Comparison of ENCODE assay signal across 21 mouse cellular contexts in the genomic region with DNA sequence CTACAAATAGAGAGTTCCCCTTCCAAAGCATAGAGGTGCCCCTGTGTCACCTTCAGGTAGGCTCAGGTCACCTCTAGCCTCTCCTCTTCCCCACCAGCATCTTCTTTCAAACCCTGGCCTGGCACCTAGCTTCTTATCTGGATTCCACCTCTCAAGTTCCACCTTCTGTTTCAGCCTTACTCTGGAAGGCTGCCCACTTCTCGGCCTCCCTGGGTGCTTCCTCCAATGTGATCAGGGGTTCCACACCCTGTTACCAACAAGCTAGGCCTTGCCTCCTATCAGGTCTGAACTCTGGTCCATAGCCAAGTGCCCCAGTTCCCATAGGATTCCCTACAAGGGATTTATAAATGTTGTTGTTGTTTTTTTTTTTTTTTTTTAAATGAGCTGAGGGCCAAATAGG. TPM values are rescaled to one million over a fixed set of nuclear protein-coding genes. Genes with fewer than 3 reads are reported as not detected.
DNase-seq lines count a peak whose midpoint lies in the region; ATAC-seq and TF ChIP-seq lines count a peak whose summit lies in the region.
"Had no signal": no experiment of that assay in that cellular context is flagged by ENCODE, and none has a peak within 500 bp of the region (broad histone marks: within the 10 kb centered on the region; RNA-seq: fewer than 3 reads in every experiment).

No protein-coding gene starts in this region.

- no peak for TF ChIP-seq POLR2A in cerebellum, adult 2 months (IDR thresholded peaks at IDR 0.05; ENCODE audit: borderline replicate concordance, insufficient read depth, low read length)

- no peaks in the 10 kb centered on the region for H3K27me3 ChIP-seq in cerebellum, adult 2 months (ENCODE audit: control insufficient read depth, insufficient read depth, low read length)
- H3K27me3 ChIP-seq in midbrain, embryonic 13.5 days: no peaks in the 10 kb centered on the region
- H3K27me3 ChIP-seq: embryonic facial prominence, embryonic 12.5 days; hindbrain, embryonic 12.5 days; Patski; stomach, embryonic 15.5 days had no signal

- no peaks in the 10 kb centered on the region for H3K9me3 ChIP-seq in midbrain, embryonic 13.5 days
- H3K9me3 ChIP-seq: embryonic facial prominence, embryonic 12.5 days; hindbrain, embryonic 12.5 days; stomach, embryonic 15.5 days had no signal

- no peak overlapping the region for H3K9ac ChIP-seq in midbrain, embryonic 13.5 days (replicated peaks)
- H3K9ac ChIP-seq: embryonic facial prominence, embryonic 12.5 days; forebrain, postnatal 0 days; hindbrain, embryonic 12.5 days; stomach, embryonic 15.5 days had no signal

- H3K4me2 ChIP-seq in midbrain, embryonic 13.5 days (replicated peaks): no peak overlapping the region
- H3K4me2 ChIP-seq: embryonic facial prominence, embryonic 12.5 days; hindbrain, embryonic 12.5 days; stomach, embryonic 15.5 days had no signal

- 41% methylated on average over 1 of the region's 1 CpGs for WGBS in cerebellum, adult 2 months
- 92% methylated on average over 1 of the region's 1 CpGs for WGBS in midbrain, embryonic 13.5 days

- peaks cover 17% of the 10 kb centered on the region for H3K36me3 ChIP-seq in midbrain, embryonic 13.5 days
- H3K36me3 ChIP-seq: embryonic facial prominence, embryonic 12.5 days; hindbrain, embryonic 12.5 days; stomach, embryonic 15.5 days had no signal

- no peak for ATAC-seq in midbrain, embryonic 13.5 days
- ATAC-seq: CD4-positive, CD25-positive, alpha-beta regulatory T cell, adult 4 months; forebrain, postnatal 0 days; intestine, postnatal 0 days; midbrain, embryonic 16.5 days; Patski had no signal

- H3K27ac ChIP-seq in cerebellum, adult 2 months (ENCODE audit: insufficient read depth, low read length): no peak overlapping the region
- no peak overlapping the region for H3K27ac ChIP-seq in midbrain, embryonic 13.5 days
- H3K27ac ChIP-seq: embryonic facial prominence, embryonic 12.5 days; hindbrain, embryonic 12.5 days; layer of hippocampus, adult 2 months; stomach, embryonic 15.5 days had no signal

- DNase-seq in cerebellum, adult 11-12 months: peak; percentile 48
- DNase-seq in cerebellum, postnatal 4 days (ENCODE audit: low spot score in 2 of 2): no peak
- peak; percentile 15 for DNase-seq in kidney, postnatal 10 days
- no peak for DNase-seq in kidney, adult 8-10 months
- DNase-seq in cerebellum, adult 2 months: peak; percentile 52 to 57
- DNase-seq in cerebellum, postnatal 25 days: peak; percentile 55 to 71
- DNase-seq in thymus, postnatal 36 days: no peak
- DNase-seq: forebrain, postnatal 0 days; gastrocnemius, postnatal 25 days; lung, postnatal 4 days; thymus, adult 2 months had no signal

- H3K4me3 ChIP-seq in cerebellum, adult 2 months (replicated peaks; ENCODE audit: insufficient read depth, low read depth, low read length): no peak overlapping the region
- no peak overlapping the region for H3K4me3 ChIP-seq in midbrain, embryonic 13.5 days (replicated peaks)
- H3K4me3 ChIP-seq: embryonic facial prominence, embryonic 12.5 days; hindbrain, embryonic 12.5 days; layer of hippocampus, adult 2 months; stomach, embryonic 15.5 days had no signal

- H3K4me1 ChIP-seq in cerebellum, adult 2 months (ENCODE audit: control insufficient read depth, insufficient read depth, low read length): peaks cover 17% of the 10 kb centered on the region
- no peaks in the 10 kb centered on the region for H3K4me1 ChIP-seq in midbrain, embryonic 13.5 days (replicated peaks)
- H3K4me1 ChIP-seq: embryonic facial prominence, embryonic 12.5 days; hindbrain, embryonic 12.5 days; stomach, embryonic 15.5 days had no signal

- TF ChIP-seq CTCF in cerebellum, adult 2 months (IDR thresholded peaks at IDR 0.05; ENCODE audit: borderline replicate concordance, insufficient read depth, low read depth, low read length): no peak

RNA-seq across cellular contexts. Expression of a gene that starts 26.3 kb away (rescaled TPM):
- polyA plus RNA-seq in cerebellum, adult 2 months (2012; rRNA removed): 43.5 and 43.8 TPM in 2 replicates
- 6.5 and 6.9 TPM in 2 replicates for polyA plus RNA-seq in midbrain, embryonic 13.5 days (2015; fragmentation: Nextera tagmentation; extraction: Ambion mirVana)
- polyA plus RNA-seq: liver, adult 2 months had no signal

Comparison
In these comparisons a context has a peak if more than half of its experiments do, and no peak if none do; other contexts are left out.
1. DNase-seq: peak in cerebellum, adult 11-12 months (single experiment), kidney, postnatal 10 days (single experiment), cerebellum, adult 2 months (2 of 2) and cerebellum, postnatal 25 days (2 of 2); none in cerebellum, postnatal 4 days (0 of 2), kidney, adult 8-10 months (0 of 2) and thymus, postnatal 36 days (0 of 2).